Mouse (Mus musculus): ENCODE results near the gene Elf1. TPM values are rescaled to one million over a fixed set of nuclear protein-coding genes. Genes with fewer than 3 reads are reported as not detected.
A peak's percentile ranks its signal among the peaks of the same experiment; 100 is the strongest.

Gene Elf1
- polyA plus RNA-seq, 1 experiment = 3.6 TPM

GRCm38 (mm10) chr14:79574361-79574760 is 93.4 kb downstream of the Elf1 start:
- no peaks in the 10 kb centered on the region for H3K36me3 ChIP-seq (ENCODE audit: control insufficient read depth, insufficient read depth)
- no peak overlapping the region for H3K4me2 ChIP-seq (ENCODE audit: low read depth)
- no peak overlapping the region for H3ac ChIP-seq (ENCODE audit: control insufficient read depth, insufficient read length)
- H3K79me2 ChIP-seq (ENCODE audit: control insufficient read depth, insufficient read depth) = no peaks in the 10 kb centered on the region
- TF ChIP-seq TCF12 (IDR thresholded peaks at IDR 0.05; ENCODE audit: insufficient read depth, poor library complexity, severe bottlenecking) = no peak
- TF ChIP-seq MYOD1 (IDR thresholded peaks at IDR 0.05; ENCODE audit: control insufficient read depth in 1 of 3, insufficient read length in 2 of 3, low read depth in 2 of 3) = no peak
- TF ChIP-seq SRF (IDR thresholded peaks at IDR 0.05; ENCODE audit: control insufficient read depth, insufficient read length, low read depth) = no peak
- TF ChIP-seq E2F4 (IDR thresholded peaks at IDR 0.05; ENCODE audit: insufficient read depth) = no peak
- no peak for TF ChIP-seq MYOG (IDR thresholded peaks at IDR 0.05; ENCODE audit: control insufficient read depth in 1 of 3, insufficient read depth in 1 of 3, insufficient read length in 2 of 3, low read depth in 2 of 3)
- TF ChIP-seq TCF3 (IDR thresholded peaks at IDR 0.05; ENCODE audit: insufficient read length, low read depth) = no peak
- no peak for TF ChIP-seq POLR2AphosphoS2 (IDR thresholded peaks at IDR 0.05; ENCODE audit: insufficient read length, low read depth)
- TF ChIP-seq REST (IDR thresholded peaks at IDR 0.05; ENCODE audit: insufficient read depth, insufficient read length) = no peak
- no peak for TF ChIP-seq MAX (IDR thresholded peaks at IDR 0.05; ENCODE audit: low read depth)
- TF ChIP-seq POLR2A (IDR thresholded peaks at IDR 0.05; ENCODE audit: insufficient read length, low read depth) = no peak
- no peak for TF ChIP-seq USF1 (IDR thresholded peaks at IDR 0.05; ENCODE audit: low read depth)
- TF ChIP-seq CEBPB (IDR thresholded peaks at IDR 0.05; ENCODE audit: insufficient read depth, poor library complexity, severe bottlenecking) = no peak
- no peak overlapping the region for H3K4me3 ChIP-seq
- no peaks in the 10 kb centered on the region for H3K27me3 ChIP-seq (ENCODE audit: control insufficient read depth, insufficient read depth, insufficient read length)

- no peaks in the 10 kb centered on the region for H3K27me3 ChIP-seq (ENCODE audit: control insufficient read depth, insufficient read depth, insufficient read length)
- H3K79me2 ChIP-seq (ENCODE audit: control insufficient read depth, insufficient read depth) = peaks cover 11% of the 10 kb centered on the region
- H3K36me3 ChIP-seq (ENCODE audit: control insufficient read depth, insufficient read depth) = no peaks in the 10 kb centered on the region
- no peak overlapping the region for H3ac ChIP-seq (ENCODE audit: control insufficient read depth, insufficient read length)
- no peak overlapping the region for H3K4me3 ChIP-seq
- no peak overlapping the region for H3K4me2 ChIP-seq (ENCODE audit: low read depth)
- TF ChIP-seq POLR2A (IDR thresholded peaks at IDR 0.05; ENCODE audit: insufficient read length, low read depth) (no peak), TCF12 (IDR thresholded peaks at IDR 0.05; ENCODE audit: insufficient read depth, poor library complexity, severe bottlenecking) (no peak), USF1 (IDR thresholded peaks at IDR 0.05; ENCODE audit: low read depth) (no peak), SRF (IDR thresholded peaks at IDR 0.05; ENCODE audit: control insufficient read depth, insufficient read length, low read depth) (no peak), TCF3 (IDR thresholded peaks at IDR 0.05; ENCODE audit: insufficient read length, low read depth) (no peak), MYOD1 (IDR thresholded peaks at IDR 0.05; ENCODE audit: control insufficient read depth in 1 of 3, insufficient read length in 2 of 3, low read depth in 2 of 3) (no peak), CEBPB (IDR thresholded peaks at IDR 0.05; ENCODE audit: insufficient read depth, poor library complexity, severe bottlenecking) (no peak)
These were observed 102.7 kb downstream of the Elf1 start for GRCm38 (mm10) chr14:79583526-79584245.

- TF ChIP-seq MAX (IDR thresholded peaks at IDR 0.05; ENCODE audit: low read depth) (no peak), MYOG (IDR thresholded peaks at IDR 0.05; ENCODE audit: control insufficient read depth in 1 of 3, insufficient read depth in 1 of 3, insufficient read length in 2 of 3, low read depth in 2 of 3) (no peak), CEBPB (IDR thresholded peaks at IDR 0.05; ENCODE audit: insufficient read depth, poor library complexity, severe bottlenecking) (no peak), USF1 (IDR thresholded peaks at IDR 0.05; ENCODE audit: low read depth) (no peak), SRF (IDR thresholded peaks at IDR 0.05; ENCODE audit: control insufficient read depth, insufficient read length, low read depth) (no peak), REST (IDR thresholded peaks at IDR 0.05; ENCODE audit: insufficient read depth, insufficient read length) (no peak), TCF12 (IDR thresholded peaks at IDR 0.05; ENCODE audit: insufficient read depth, poor library complexity, severe bottlenecking) (no peak), POLR2AphosphoS2 (IDR thresholded peaks at IDR 0.05; ENCODE audit: insufficient read length, low read depth) (no peak), TCF3 (IDR thresholded peaks at IDR 0.05; ENCODE audit: insufficient read length, low read depth) (no peak), E2F4 (IDR thresholded peaks at IDR 0.05; ENCODE audit: insufficient read depth) (no peak), MYOD1 (IDR thresholded peaks at IDR 0.05; ENCODE audit: control insufficient read depth in 1 of 3, insufficient read length in 2 of 3, low read depth in 2 of 3) (no peak), POLR2A (IDR thresholded peaks at IDR 0.05; ENCODE audit: insufficient read length, low read depth) (no peak)
- peak overlapping the region; percentile 97 for H3ac ChIP-seq (ENCODE audit: control insufficient read depth, insufficient read length)
- peaks cover 39% of the 10 kb centered on the region for H3K79me2 ChIP-seq (ENCODE audit: control insufficient read depth, insufficient read depth)
- H3K27me3 ChIP-seq (ENCODE audit: control insufficient read depth, insufficient read depth, insufficient read length) = no peaks in the 10 kb centered on the region
- H3K4me3 ChIP-seq = peak overlapping the region; percentile 96
- peak overlapping the region; percentile 85 for H3K4me2 ChIP-seq (ENCODE audit: low read depth)
- H3K36me3 ChIP-seq (ENCODE audit: control insufficient read depth, insufficient read depth) = no peaks in the 10 kb centered on the region
These were observed 105.6 kb downstream of the Elf1 start for GRCm38 (mm10) chr14:79586499-79587138.

DNA sequence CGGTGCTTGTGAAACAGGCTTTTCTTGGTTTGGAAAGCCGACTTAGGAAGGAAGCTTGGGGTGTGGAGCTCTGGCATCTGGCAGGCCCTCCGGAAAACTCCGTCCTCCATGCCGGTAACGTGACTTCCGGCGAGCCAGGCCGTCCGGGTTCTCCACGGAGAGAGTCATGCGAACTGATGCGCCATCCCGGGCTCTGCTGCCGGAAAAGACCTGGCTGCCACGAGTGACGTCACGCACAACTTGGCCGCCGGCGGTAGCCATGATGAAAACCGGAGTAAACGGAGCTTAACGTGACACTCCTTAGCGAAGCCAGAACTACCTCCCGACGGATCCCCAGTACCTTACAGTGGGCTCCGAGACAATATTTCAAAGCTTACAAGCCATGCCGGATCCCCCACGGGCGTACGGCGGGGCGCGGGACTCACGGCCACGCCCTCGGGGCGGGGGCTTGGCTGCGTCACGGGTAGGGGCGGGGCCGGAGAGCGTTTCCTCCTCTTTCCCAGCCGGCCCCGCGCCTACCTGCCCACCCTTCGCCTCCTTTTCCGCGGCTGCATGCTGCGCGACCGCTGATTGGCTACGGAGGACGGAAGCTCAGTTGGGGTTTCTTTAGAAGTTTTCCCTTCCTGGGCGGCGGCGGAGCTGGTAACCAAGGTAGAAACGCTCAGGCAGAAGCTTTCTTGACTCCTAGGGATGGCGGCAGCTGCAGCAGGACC is 106.3 kb downstream of the Elf1 start, which contains the start of gene Sugt1:
Gene Sugt1 (plus strand): TSS at position 553 of the 713 bp plus-strand sequence.
- Histone ChIP-seq H3K4me2 (ENCODE audit: low read depth) (peak within 1 kb of the TSS; percentile 92), H3ac (ENCODE audit: control insufficient read depth, insufficient read length) (peak within 1 kb of the TSS; percentile 97), H3K27me3 (ENCODE audit: control insufficient read depth, insufficient read depth, insufficient read length) (no peaks in the 10 kb centered on the region), H3K36me3 (ENCODE audit: control insufficient read depth, insufficient read depth) (no peaks in the 10 kb centered on the region), H3K79me2 (ENCODE audit: control insufficient read depth, insufficient read depth) (peaks cover 43% of the 10 kb centered on the region), H3K4me3 (peak within 1 kb of the TSS; percentile 96)
- TF ChIP-seq MYOG (IDR thresholded peaks at IDR 0.05; ENCODE audit: control insufficient read depth in 1 of 3, insufficient read depth in 1 of 3, insufficient read length in 2 of 3, low read depth in 2 of 3) (no peak), TCF3 (IDR thresholded peaks at IDR 0.05; ENCODE audit: insufficient read length, low read depth) (no peak), TCF12 (IDR thresholded peaks at IDR 0.05; ENCODE audit: insufficient read depth, poor library complexity, severe bottlenecking) (no peak), MYOD1 (IDR thresholded peaks at IDR 0.05; ENCODE audit: control insufficient read depth in 1 of 3, insufficient read length in 2 of 3, low read depth in 2 of 3) (no peak), REST (IDR thresholded peaks at IDR 0.05; ENCODE audit: insufficient read depth, insufficient read length) (no peak), MAX (IDR thresholded peaks at IDR 0.05; ENCODE audit: low read depth) (no peak), E2F4 (IDR thresholded peaks at IDR 0.05; ENCODE audit: insufficient read depth) (no peak), POLR2A (IDR thresholded peaks at IDR 0.05; ENCODE audit: insufficient read length, low read depth) (peak; percentile 79), POLR2AphosphoS2 (IDR thresholded peaks at IDR 0.05; ENCODE audit: insufficient read length, low read depth) (peak; percentile 84), CEBPB (IDR thresholded peaks at IDR 0.05; ENCODE audit: insufficient read depth, poor library complexity, severe bottlenecking) (0 out of 2 replicates have a peak, but pooled peaks have one; percentile 51), USF1 (IDR thresholded peaks at IDR 0.05; ENCODE audit: low read depth) (peak; percentile 74), SRF (IDR thresholded peaks at IDR 0.05; ENCODE audit: control insufficient read depth, insufficient read length, low read depth) (peak; percentile 53)

All from myocyte (in vitro differentiated cells).